Mouse (Mus musculus) lung, postnatal 0 days (tissue): ENCODE data around the gene Pim2.
"Not testable (repeated sequence)": the region's sequence is repeated elsewhere in the genome, so short reads cannot be mapped to it uniquely, and the experiment has no call there.

Source experiments
- CTCF ChIP-seq: IDR thresholded peaks from 2 replicates; pipeline ENCODE4 v1.5.1; 2016; ENCODE audit warnings: antibody characterized with exemption, mild to moderate bottlenecking
- EP300 ChIP-seq: IDR thresholded peaks from 2 replicates; pipeline ENCODE4 v1.6.1; 2016; ENCODE audit warnings: antibody characterized with exemption, mild to moderate bottlenecking, control low read depth

GRCm38 (mm10) chrX:7915669-7916068 lies 37.6 kb downstream of the Pim2 start:
- TF ChIP-seq CTCF: peak; percentile 44
- not testable (repeated sequence) for TF ChIP-seq EP300
